Mouse (Mus musculus) layer of hippocampus, adult 18-20 months (tissue): ENCODE results near the gene Birc3. TPM values are rescaled to one million over a fixed set of nuclear protein-coding genes. Genes with fewer than 3 reads are reported as not detected.
"Not testable (repeated sequence)": the region's sequence is repeated elsewhere in the genome, so short reads cannot be mapped to it uniquely, and the experiment has no call there.

ENCODE experiments used
- DNase-seq, 2 experiments: peaks; one replicate each; pipeline ENCODE4 v3.0.0; 2022; ENCODE audit warnings: low spot score in 2 of 2
- total RNA-seq, 2 experiments: library from RNA; stranded (reverse); gene quantifications; 2 replicates each; pipeline ENCODE4 v1.2.3; 2021

Gene Birc3
- total RNA-seq, 2 experiments from 2014 or later: 1.4 to 1.6 TPM

DNA sequence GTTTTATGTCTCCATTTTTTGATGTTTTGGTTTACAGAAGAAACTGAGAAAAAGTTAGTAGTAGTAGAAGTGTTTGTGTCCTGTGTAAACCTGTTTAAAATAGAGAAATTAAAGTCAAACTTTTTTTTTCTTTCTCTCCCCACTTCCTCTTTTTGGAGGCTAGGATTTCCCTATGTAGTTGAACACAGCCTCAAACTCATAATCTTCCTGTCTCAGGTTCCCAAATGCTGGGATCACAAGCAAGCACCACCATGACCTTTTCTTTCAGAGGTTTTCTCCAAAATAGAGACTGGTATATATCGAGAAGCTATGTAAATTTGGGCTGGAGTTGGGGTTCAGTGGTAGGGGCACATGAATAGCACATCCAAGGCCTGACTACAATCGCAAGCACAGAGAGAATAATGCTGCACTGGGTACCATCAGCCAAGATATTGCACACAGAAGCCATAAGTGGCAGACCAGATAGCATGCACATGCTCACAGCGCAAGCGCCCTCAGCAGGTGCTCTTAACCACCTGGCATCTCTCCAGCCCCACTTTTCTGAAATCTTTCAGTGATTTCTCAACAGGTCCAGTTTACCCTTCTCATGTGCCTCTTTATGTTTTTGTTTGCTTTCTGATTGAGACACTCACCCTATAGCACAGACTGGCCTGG, 4.0 kb downstream of the Birc3 start:
- DNase-seq: no peak

DNA sequence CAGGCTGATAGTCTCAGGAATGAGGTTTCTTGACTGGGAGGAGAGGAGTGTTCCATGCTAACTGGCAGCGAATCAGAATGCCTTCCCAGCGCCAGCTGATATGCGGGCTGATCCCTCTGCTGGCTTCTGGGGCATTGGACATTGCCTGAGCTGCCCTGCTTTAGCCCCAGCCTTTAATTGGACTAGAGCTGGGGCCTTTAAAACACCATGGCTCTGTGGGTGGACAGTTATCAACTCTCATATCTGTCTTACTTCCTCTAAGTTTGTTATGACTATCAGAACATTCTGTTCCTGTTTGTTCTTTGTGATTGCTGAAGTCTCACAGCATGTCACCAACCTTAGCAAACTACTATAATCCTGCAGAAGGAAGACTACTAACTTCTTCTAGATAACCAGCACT, 5.0 kb downstream of the Birc3 start:
- DNase-seq: no peak

DNA sequence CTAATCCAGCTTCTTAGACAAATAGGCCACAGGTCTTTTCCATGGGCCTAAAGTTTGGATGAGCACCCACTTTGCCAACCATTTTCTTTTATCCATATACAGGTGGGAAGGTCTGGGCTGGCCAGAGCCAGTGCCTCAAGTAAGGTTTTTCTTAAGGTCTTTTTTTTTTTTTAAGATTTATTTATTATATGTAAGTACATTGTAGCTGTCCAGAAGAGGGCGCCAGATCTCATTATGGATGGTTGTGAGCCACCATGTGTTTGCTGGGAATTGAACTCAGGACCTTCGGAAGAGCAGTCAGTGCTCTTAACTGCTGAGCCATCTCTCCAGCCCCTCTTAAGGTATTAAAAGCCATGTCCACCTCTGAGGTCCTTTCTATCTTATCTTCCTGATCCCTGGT, 6.0 kb downstream of the Birc3 start:
- not testable (repeated sequence) for DNase-seq

DNA sequence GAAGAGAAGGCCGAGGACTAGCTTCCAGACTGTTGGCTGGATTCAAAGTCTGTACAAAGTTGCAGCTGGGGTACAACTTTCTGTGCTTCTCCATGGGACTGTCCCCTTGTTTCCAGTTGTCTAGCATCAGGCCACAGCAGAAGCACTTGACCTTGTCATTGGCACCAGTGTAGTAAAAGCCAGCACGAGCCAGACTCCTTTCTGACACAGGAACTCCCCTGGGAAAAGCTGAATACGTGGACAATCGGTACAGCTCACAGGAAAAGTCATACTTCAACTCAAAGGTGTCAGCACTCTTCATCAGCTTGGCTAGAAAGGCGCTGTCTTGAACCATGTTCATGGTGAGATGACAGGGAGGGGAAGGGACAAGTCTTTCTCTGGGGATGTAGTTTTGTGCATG, 12.0 kb downstream of the Birc3 start:
- DNase-seq: no peak

DNA sequence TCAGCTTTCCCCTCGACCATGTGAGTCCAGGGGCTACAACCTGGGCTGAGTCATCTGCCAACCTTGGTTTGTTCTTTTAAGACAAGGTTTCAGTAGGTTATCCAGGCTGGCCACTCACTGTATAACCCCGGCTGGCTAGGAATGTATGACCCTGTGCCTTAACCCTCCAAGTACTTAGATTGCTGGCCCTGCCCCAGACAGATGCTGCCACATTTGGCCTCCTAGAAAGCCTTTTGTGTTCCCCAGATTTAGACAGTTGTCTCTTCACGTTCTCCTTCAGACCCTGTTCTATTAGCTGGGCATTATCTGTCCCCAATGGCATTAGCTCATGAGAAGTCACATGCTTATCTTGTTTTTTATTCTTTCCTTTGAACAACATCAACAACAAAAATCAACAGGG, 17.1 kb downstream of the Birc3 start:
- no peak for DNase-seq

DNA sequence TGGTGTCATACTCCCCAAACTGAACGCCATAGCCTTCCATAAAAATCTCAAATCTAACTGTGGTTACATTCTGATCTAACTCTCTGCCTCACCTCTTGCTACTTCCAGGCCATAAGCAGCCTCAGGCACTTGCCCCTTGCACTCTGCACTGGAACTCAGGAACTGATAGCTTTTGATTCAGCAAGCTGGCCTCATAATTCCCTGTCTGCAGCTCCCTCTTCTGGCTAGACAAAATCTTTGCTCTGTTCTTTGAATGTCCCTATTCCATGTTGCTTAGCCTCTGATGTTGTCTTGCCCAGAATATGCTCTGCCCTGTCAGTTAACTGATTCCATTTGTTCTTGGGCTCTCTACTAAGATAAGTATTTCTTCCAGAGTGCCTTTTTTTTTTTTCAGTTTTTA, 17.6 kb downstream of the Birc3 start:
- DNase-seq: peak in 1 of 2 experiments; percentile 53

DNA sequence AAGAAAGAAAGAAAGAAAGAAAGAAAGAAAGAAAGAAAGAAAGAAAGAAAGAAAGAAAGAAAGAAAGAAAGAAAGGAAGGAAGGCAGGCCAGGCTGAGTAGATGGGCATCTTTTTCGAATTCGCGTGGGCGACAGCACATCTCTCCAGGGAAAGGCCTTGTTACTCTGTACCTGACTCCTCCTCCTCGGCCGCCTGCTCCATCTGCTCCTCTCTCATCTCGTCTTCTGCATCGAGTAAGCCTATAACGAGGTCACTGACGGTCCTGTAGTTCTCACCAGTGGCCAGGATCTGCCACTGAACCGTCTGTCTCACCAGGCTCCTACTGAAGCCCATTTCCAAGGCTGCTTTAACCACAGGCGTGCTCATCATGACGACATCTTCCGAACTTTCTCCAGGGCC, 18.8 kb downstream of the Birc3 start:
- not testable (repeated sequence) for DNase-seq

DNA sequence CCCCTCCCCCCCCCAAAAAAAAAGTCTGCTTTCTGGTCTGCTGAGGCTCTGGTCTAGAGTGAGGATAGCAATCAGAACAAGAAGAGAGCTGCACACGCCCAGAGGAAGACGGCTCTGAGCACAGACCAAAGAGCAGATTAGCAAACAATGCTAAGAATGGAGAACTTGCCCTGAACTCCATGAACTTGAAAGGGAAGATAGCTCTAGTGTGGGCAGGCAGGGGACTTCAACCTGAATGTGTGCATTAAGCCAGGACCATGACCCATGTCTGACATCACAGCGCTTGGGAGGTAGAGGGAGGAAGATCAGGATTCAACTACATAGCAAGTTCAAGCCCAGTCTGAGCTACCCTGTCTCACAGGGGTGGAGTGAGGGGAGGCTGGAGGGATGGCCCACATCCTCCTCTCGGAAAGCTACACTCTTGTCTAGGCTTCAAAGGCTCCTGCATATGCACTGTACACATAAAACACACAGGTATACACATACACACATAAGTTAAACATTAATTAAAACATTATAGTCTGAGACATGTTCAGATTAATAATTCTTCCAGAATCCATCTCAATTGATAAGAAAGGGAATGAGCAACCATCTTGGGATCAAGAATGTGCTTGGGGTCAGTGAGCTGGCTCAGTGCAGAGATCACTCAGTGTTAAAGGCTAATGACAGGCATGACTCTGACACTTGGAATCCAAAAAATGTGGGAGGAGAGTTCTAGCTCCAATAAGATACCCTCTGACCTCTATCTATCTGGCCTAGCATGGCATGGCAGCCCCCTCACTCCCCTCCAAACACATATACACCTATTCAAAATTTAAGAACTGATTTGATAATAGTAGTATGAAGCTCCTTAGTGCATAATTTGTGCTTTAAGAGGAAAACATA, 20.4 kb downstream of the Birc3 start:
- DNase-seq: no peak

DNA sequence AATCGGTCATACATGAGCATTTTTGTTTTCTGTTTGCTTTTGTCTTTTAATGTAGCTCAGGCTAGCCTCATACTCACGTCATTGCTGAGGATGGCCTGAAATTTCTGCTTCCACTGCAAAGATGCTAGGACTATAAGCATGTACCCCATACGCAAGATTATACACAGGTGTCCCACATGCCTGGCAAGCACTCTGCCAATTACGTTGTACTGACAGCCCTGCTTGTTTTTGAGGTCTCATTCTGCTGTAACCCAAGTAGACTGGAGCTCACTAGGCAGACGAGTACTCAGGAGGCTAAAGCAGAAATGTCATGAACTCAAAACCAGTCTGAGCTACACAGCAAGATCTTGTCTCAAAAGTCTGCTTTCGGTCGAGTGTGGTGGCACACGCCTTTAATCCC, 21.1 kb downstream of the Birc3 start:
- DNase-seq: no peak

DNA sequence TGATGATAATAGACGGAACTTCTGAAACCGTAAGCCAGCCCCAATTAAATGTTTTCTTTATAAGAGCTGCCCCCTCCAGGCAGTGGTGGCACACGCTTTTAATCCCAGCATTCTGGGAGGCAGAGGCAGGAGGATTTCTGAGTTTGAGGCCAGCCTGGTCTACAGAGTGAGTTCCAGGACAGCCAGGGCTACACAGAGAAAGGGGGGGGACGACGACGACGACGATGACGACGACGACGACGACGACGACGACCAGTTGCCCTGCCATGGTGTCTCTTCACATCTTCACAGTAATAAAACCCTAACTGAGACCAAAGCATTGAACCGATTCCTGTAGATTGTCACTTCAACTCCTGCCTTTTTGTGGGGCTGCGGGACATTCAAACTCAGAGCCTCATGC, 24.8 kb downstream of the Birc3 start:
- DNase-seq: no peak

DNA sequence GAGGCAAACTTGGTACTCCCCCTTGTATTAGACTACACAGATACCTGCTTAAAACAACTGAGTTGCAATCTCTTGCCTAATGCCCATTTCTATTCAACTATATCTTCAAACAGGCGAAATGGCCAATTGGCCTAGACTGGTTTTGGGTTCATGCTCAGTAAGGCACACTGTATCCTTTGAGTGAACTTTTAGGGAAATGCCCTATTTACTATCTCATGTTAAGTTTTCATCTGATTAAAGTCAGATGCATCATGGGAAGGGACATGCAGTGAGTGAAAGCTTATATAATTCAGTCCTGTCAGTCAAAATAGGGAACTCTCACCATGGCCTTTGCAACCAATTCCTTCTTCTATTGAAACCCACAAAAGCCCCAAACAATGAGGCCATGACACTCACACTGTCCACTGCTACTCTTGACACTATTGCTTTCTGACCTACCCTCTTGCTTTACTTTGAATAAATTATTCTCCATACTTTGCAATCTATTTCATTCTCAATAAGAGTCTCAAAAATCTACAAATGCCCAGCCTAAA, 26.3 kb downstream of the Birc3 start:
- no peak for DNase-seq

DNA sequence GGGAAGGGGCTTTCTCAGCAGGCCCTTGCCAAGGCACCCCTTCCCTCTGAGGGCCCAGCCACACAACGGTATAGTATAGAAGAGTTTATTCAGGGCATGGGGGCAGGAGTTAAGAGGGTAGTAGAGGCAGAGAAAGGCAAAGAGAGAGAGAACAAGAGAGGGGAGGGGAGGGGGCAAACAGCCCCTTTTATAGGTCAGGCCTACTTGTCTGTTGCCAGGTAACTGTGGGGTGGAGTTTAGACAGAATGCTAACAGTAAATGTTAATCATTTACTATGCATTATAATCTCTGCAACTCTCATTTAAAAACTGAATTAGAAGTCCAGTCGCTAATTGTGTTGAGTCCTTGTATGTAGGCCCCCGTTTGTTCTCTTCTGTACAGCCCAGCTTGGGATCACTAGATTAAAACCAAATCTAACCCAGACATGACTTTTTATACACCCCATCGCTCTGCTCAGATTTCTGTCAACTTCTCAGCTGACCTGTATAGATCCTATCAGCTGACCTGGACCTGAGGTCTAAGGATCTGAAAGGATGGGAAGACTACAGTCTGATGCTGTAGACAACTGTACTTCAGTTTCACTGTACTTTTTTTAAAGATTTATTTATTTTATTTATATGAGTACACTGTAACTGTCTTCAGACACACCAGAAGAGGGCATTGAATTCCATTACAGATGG, 27.6 kb downstream of the Birc3 start:
- DNase-seq: no peak

DNA sequence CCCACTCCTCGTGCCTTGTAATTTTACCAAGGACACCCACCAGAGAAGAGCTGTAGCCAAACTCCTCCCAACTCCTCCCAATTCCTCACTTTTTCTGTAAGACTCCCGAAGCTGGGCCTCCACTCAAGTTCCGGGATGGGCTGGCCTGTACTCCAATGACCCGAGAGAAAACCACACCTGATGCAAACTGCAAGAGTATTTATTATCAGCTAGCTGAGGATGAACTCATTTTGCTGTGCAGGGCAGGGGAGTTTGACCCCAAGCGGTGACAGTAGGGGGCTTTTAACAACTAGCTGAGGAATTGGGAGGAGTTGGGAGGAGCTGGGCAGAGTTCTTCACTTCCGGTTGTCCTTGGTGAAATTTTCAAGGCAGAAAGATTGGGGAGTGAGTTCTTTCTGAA, 31.8 kb downstream of the Birc3 start:
- no peak for DNase-seq

DNA sequence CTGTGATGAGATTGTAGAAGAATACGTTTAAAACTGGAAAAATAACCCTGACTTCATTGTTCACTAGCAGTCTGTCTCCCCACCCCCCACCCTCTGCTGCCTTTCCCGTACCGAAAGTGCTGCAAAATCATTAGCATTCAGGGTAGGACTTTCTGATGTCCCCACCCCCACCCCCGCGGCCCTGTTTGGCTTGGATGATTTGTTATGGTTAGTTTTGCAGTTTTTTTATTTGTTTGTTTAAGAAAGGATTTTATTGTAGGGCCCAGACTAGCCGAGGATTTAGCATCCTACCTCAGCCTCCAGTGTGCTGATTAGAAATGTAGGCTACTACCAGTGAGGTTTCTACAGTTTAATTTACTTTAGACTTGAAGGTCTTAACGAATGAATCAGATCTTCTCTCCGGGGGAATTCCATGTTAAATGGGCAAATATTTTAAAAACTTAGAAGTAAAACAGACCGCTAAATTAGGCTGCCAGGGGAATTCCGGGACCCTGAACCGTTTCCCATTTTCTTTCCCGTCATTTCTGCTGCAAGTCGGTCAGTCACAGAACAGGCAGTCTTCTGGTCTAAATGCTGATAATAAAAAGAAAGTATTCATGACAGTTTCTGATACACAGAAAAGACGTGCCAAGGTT, 35.1 kb downstream of the Birc3 start:
- no peak for DNase-seq

DNA sequence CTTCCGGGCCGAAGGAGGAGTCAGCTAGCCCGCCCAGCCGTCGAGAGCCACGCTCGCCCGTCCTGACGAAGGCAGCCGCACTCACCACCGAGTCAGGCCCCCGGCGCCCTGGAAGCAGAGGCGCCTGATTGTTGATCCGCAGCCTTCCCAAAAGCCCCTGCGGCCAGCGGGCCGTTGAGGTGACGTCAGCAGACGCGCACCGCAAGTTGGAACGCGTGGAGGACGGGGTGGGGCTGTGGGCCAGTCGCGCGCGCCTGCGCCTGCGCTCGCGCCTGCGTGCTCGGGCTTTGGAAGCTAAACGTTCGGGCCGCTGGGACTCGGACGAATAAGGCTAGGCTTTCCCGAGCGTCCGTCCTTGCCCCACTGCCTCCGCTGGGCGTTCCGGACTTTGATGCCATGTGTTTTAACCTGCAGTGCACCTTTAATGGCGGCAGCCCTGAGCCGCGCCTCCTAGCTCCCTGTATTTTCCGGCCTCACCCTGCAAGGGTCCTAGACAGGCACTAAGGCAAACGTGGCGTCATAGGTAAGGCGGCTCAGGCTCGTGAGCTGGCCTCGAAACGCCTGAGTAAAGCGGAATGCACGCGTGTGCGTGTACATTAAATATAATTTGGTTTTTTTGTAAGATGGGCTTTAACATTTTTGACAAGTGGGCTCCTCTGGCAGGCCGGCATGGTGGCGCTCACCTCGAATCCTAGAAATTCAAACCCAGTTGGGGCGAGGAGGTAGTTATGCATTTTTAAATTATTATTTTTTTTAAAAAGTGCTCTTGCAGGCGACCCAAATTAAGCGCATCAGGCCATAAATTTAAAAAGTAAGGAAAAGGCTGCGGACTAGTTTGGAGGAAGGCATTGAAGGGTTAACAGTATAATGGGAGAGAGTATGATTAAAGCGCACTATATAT, 35.8 kb downstream of the Birc3 start, which contains the start of gene Birc2:
Gene Birc2, minus strand, starts transcription at position 160 of the 901 bp plus-strand sequence.
- DNase-seq: peak; percentile 91 to 97

DNA sequence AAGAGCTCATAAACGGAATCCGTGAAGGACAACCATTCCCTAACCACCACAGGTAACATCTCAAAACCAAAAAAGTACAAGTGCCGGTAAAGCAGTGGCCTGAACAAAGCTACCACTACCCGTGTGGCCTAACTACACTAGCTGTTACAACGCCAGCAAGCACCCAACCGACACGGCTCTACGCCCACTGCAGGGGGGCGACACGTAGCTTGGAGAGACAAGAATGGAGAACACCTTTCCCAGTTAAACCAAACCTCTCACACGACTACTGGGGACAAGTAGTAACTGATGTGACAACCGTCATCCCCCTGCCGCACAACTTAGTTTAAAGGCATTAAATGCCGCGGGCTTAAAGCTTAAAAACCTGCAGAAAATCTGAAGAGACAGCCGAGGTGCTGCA, 36.7 kb downstream of the Birc3 start:
- peak; percentile 11 to 51 for DNase-seq

DNA sequence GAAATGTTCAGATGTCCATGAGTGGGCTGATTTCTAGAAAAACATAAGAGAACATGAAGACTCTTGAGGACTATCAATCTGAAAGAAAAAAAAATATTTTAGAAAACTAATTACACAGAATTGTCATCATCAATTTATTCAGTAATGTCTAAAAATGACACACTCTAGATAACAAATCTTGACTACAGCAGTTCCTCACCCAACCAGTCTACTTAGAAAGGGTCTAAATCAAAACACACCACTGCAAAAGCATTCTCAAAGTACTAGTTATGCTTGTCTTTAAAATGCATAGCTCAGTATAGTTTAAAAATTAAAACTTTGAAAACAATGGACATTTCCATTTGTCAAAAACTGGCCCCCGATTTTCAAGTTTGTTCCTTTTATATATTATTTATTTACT, 37.7 kb downstream of the Birc3 start:
- DNase-seq: no peak

DNA sequence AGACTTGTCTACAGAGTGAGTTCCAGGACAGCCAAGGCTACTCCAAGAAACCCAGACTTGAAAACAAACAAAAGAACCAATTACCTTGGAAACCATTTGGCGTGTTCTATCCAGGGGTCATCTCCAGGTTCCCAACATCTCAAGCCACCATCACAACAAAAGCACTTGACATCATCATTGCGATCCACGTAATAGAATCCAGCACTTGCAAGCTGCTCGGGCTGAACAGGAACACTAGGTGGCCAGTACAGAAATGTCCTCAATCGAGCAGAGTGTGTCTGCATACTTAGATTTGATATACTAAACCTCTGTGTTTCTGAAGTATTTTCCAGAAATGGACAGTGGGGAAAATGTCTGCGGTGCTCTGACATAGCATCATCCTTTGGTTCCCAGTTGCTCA, 39.6 kb downstream of the Birc3 start:
- no peak for DNase-seq

DNA sequence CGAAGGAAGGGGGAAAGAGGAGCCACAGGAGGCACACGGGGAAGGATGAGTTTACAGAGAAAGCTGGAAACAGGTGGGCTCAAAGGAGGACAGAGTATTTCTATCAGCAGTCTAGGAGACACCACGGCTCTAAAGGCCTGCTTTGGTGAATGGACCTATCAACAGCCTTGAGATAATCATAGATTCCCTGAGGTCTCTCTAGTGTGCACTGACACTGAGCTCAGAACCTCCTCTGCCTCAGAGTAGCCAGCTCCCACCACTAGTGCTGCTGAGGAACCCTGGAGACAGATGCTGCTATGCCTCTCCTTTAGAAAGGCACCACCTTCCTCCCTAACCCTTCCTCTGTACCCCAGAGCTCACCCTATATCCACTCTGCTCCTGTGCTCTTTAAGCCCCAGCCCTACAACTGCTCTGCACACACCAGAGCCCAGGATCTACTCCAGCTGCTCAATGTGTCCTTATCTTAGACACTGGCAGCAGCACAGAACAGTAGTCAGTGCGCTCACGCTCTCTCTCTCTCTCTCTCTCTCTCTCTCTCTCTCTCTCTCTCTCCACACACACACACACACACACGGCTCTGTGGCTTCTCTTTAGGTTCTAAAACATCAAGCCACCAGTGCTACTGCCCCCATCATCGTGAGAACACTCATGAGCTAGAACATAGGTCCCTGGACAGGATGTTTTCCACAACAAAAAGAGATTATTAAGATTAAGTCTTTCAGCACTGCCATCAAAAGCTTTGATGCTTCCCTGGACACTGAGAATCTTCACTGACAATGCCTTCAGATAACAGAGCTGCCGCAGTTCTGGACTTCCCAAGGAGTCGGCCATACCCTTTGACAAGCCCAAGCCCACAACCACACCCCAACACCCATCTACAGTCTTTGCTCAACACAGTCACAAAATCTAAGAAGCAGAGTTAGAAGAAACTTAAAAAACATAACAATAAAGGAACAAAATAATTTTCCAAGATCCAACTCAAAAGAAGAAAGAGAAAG, 43.2 kb downstream of the Birc3 start:
- DNase-seq: no peak
